In the genomic region with DNA sequence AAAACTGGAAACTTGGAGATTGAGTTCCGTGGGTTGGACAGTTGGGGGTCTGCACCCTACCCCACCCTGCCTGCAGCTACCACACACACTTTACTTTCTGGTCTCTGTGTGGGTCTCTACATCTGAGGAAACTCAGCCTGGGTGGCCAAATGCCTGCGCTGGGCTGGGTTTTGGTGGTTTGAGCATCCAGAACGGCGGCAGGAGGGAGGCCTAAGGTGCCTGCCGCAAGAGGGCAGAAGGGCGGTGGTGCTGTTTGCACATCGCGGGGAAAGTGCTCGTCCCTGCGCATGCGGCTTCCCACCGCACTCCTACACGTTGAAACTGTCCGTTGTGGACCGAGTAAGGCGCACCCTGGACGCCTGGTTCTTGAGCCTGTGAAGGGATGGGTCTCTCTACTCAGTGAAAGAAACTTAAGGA, we compare ENCODE assay signal across 9 mouse cellular contexts. TPM values are rescaled to one million over a fixed set of nuclear protein-coding genes. Genes with fewer than 3 reads are reported as not detected.
DNase-seq lines count a peak whose midpoint lies in the region; ATAC-seq and TF ChIP-seq lines count a peak whose summit lies in the region.
"Had no signal": no experiment of that assay in that cellular context is flagged by ENCODE, and none has a peak within 500 bp of the region (broad histone marks: within the 10 kb centered on the region; RNA-seq: fewer than 3 reads in every experiment).

No protein-coding gene starts in this region.

- peaks cover 7 to 22% of the 10 kb centered on the region in 2 experiments for H3K4me1 ChIP-seq in CH12.LX (ENCODE audit: control insufficient read depth in 1 of 2, insufficient read depth in 2 of 2)
- peaks cover 22% of the 10 kb centered on the region for H3K4me1 ChIP-seq in forebrain, embryonic 16.5 days (replicated peaks; ENCODE audit: control insufficient read depth, insufficient read depth, low read length)
- peaks cover 6% of the 10 kb centered on the region; the same call in 1 of the 2 replicates for H3K4me1 ChIP-seq in liver, postnatal 0 days (ENCODE audit: insufficient read depth)
- H3K4me1 ChIP-seq in thymus, adult 2 months (replicated peaks; ENCODE audit: control insufficient read depth, insufficient read depth, low read length), result no peaks in the 10 kb centered on the region

- peak; percentile 86 for DNase-seq in CH12.LX (ENCODE audit: extremely low read depth)
- DNase-seq in c-Kit-positive CD71-positive TER-119-positive erythroid progenitor cells, embryonic 14.5 days (ENCODE audit: low spot score), result peak; percentile 31
- peak; percentile 79 for DNase-seq in heart, postnatal 25 days (ENCODE audit: low spot score)
- DNase-seq in layer of hippocampus, adult 18-20 months (ENCODE audit: low spot score in 2 of 2), result peak; percentile 70 to 85
- DNase-seq in liver, postnatal 0 days, result peak; percentile 81
- peak; percentile 73 for DNase-seq in ovary, adult 18-20 months (ENCODE audit: low spot score)
- DNase-seq in thymus, adult 2 months, result peak; percentile 46

- peak overlapping the region; percentile 18 to 43 (median 38) for H3K4me3 ChIP-seq in CH12.LX (replicated peaks in 1 of 3; ENCODE audit: low read depth in 2 of 3, low read length in 2 of 3, poor library complexity in 1 of 3)
- H3K4me3 ChIP-seq in forebrain, embryonic 16.5 days (replicated peaks; ENCODE audit: low read length), result peak overlapping the region; percentile 46
- H3K4me3 ChIP-seq in liver, postnatal 0 days (ENCODE audit: low read depth, low read length), result peak overlapping the region; percentile 19; the same call in 1 of the 2 replicates
- no peak overlapping the region for H3K4me3 ChIP-seq in thymus, adult 2 months (ENCODE audit: control insufficient read depth, insufficient read depth, low read length)
- H3K4me3 ChIP-seq: erythroblast, embryonic 14.5 days had no signal

- ATAC-seq in forebrain, embryonic 16.5 days, result peak; percentile 64
- peak; percentile 64 for ATAC-seq in liver, postnatal 0 days

- no peaks in the 10 kb centered on the region for H3K79me2 ChIP-seq in CH12.LX (replicated peaks; ENCODE audit: control insufficient read depth, extremely low read depth, insufficient read depth, poor library complexity, severe bottlenecking)

- peaks cover 19% of the 10 kb centered on the region for H3K9me3 ChIP-seq in CH12.LX (replicated peaks; ENCODE audit: low read length)
- H3K9me3 ChIP-seq in forebrain, embryonic 16.5 days (ENCODE audit: control insufficient read depth, low read length), result no peaks in the 10 kb centered on the region
- H3K9me3 ChIP-seq in liver, postnatal 0 days (ENCODE audit: low read length), result peaks cover 9% of the 10 kb centered on the region; the same call in 1 of the 2 replicates

- under 1% methylated on average over 17 of the region's 17 CpGs for WGBS in forebrain, embryonic 16.5 days
- 1% methylated on average over 17 of the region's 17 CpGs for WGBS in liver, postnatal 0 days (ENCODE audit: insufficient replicate concordance)
- 6% methylated on average over 17 of the region's 17 CpGs for WGBS in thymus, adult 2 months

- H3K27ac ChIP-seq in CH12.LX (ENCODE audit: insufficient read depth, low read depth), result peak overlapping the region; percentile 72
- no peak overlapping the region for H3K27ac ChIP-seq in forebrain, embryonic 16.5 days (ENCODE audit: low read length)
- H3K27ac ChIP-seq in liver, postnatal 0 days (ENCODE audit: low read depth), result no peak overlapping the region
- H3K27ac ChIP-seq in thymus, adult 2 months (ENCODE audit: control insufficient read depth, insufficient read depth, low read length), result no peak overlapping the region

- in situ Hi-C loops in CH12.LX (cut with MboI; ENCODE audit: low pct_ligation_motif_present, low pct_unique_long_range_greater_than_20kb, low sequenced_read_pairs), result loop anchor here (5.0 kb wide), 1 partner anchor 97 kb away; no protein-coding TSS in a partner anchor

- intact Hi-C loops in heart, postnatal 25 days (cut with DNase I), result loop anchor here (2.0 to 10.0 kb wide), 2 partner anchors 113 to 445 kb away; a partner anchor contains a TSS

- peak; percentile 21 to 95; a peak in 3 of 4 replicates for TF ChIP-seq CTCF in CH12.LX (conservative IDR thresholded peaks at IDR 0.05 in 1 of 2, IDR thresholded peaks at IDR 0.05 in 1 of 2; ENCODE audit: low read depth in 2 of 2, low read length in 2 of 2)
- TF ChIP-seq CTCF in liver, postnatal 0 days (IDR thresholded peaks at IDR 0.05; ENCODE audit: low read depth), result peak; percentile 83
- no peak for TF ChIP-seq CTCF in thymus, adult 2 months (IDR thresholded peaks at IDR 0.05; ENCODE audit: borderline replicate concordance, control insufficient read depth, extremely low read depth, insufficient read depth, low read length, poor library complexity)

- peaks cover 0 to 2% of the 10 kb centered on the region in 2 experiments for H3K36me3 ChIP-seq in CH12.LX (replicated peaks in 1 of 2; ENCODE audit: control insufficient read depth in 1 of 2, insufficient read depth in 1 of 2, low read length in 1 of 2)
- no peaks in the 10 kb centered on the region for H3K36me3 ChIP-seq in forebrain, embryonic 16.5 days (ENCODE audit: control insufficient read depth, insufficient read depth)
- no peaks in the 10 kb centered on the region for H3K36me3 ChIP-seq in liver, postnatal 0 days (replicated peaks; ENCODE audit: insufficient read depth, low read length)
- no peaks in the 10 kb centered on the region for H3K36me3 ChIP-seq in thymus, adult 2 months (ENCODE audit: control insufficient read depth, insufficient read depth, low read length)

- peak; percentile 80 for TF ChIP-seq RAD21 in CH12.LX (IDR thresholded peaks at IDR 0.05; ENCODE audit: low read depth, low read length)

- peak overlapping the region; percentile 87 for H3K9ac ChIP-seq in CH12.LX (ENCODE audit: insufficient read depth, low read depth)
- peak overlapping the region; percentile 63 for H3K9ac ChIP-seq in forebrain, embryonic 16.5 days (replicated peaks; ENCODE audit: low read depth, low read length)
- no peak overlapping the region for H3K9ac ChIP-seq in liver, postnatal 0 days (replicated peaks)

- no peak; the same call in 1 of the 2 replicates for TF ChIP-seq EP300 in CH12.LX (IDR thresholded peaks at IDR 0.05; ENCODE audit: low read length)
- no peak for TF ChIP-seq EP300 in liver, postnatal 0 days (IDR thresholded peaks at IDR 0.05; ENCODE audit: low read depth)

- dilution Hi-C loops in CH12.LX (cut with MboI; ENCODE audit: extremely low pct_ligation_motif_present, extremely low pct_unique_long_range_greater_than_20kb, low sequenced_read_pairs), result no loop called here

- peaks cover 27% of the 10 kb centered on the region for H3K27me3 ChIP-seq in CH12.LX (replicated peaks)
- H3K27me3 ChIP-seq in forebrain, embryonic 16.5 days (replicated peaks; ENCODE audit: control insufficient read depth, insufficient read depth, low read length), result no peaks in the 10 kb centered on the region
- peaks cover 30% of the 10 kb centered on the region for H3K27me3 ChIP-seq in liver, postnatal 0 days (ENCODE audit: insufficient read depth, low read length)
- peaks cover 2% of the 10 kb centered on the region; the same call in 1 of the 2 replicates for H3K27me3 ChIP-seq in thymus, adult 2 months (ENCODE audit: control insufficient read depth, insufficient read depth, low read length)

- peak; percentile 80 for TF ChIP-seq POLR2A in CH12.LX (IDR thresholded peaks at IDR 0.05; ENCODE audit: low read depth, low read length)
- TF ChIP-seq POLR2A in thymus, adult 2 months (IDR thresholded peaks at IDR 0.05; ENCODE audit: control insufficient read depth, extremely low read depth, insufficient read depth, low read length, poor library complexity), result no peak

- peak overlapping the region; percentile 84 for H3K4me2 ChIP-seq in CH12.LX (ENCODE audit: insufficient read depth, low read depth, poor library complexity, severe bottlenecking)
- H3K4me2 ChIP-seq in forebrain, embryonic 16.5 days (ENCODE audit: low read length), result peak overlapping the region; percentile 75
- H3K4me2 ChIP-seq in liver, postnatal 0 days (ENCODE audit: low read depth, low read length), result peak overlapping the region; percentile 52; the same call in 1 of the 2 replicates

TF ChIP-seq in CH12.LX, 34 proteins besides CTCF, POLR2A, EP300 and RAD21 (continues in another document):
- no peak for TF ChIP-seq ZNF384 (IDR thresholded peaks at IDR 0.05; ENCODE audit: low read depth, low read length)
- no peak for TF ChIP-seq SIN3A (IDR thresholded peaks at IDR 0.05; ENCODE audit: low read length)
- TF ChIP-seq BHLHE40 (IDR thresholded peaks at IDR 0.05; ENCODE audit: low read depth, low read length), result no peak
- no peak; the same call in 1 of the 2 replicates for TF ChIP-seq HCFC1 (IDR thresholded peaks at IDR 0.05; ENCODE audit: low read depth, low read length)
- no peak for TF ChIP-seq ZKSCAN1 (IDR thresholded peaks at IDR 0.05; ENCODE audit: borderline replicate concordance, low read depth, low read length)
- TF ChIP-seq NELFE (IDR thresholded peaks at IDR 0.05; ENCODE audit: low read depth, low read length), result peak; percentile 81; the same call in 1 of the 2 replicates
- no peak for TF ChIP-seq USF1 (IDR thresholded peaks at IDR 0.05; ENCODE audit: low read depth, low read length)
- TF ChIP-seq TBP (conservative IDR thresholded peaks at IDR 0.05; ENCODE audit: low read depth, low read length), result peak; percentile 53; the same call in 1 of the 2 replicates
- no peak for TF ChIP-seq ZMIZ1 (IDR thresholded peaks at IDR 0.05; ENCODE audit: low read depth, low read length)
- TF ChIP-seq ELF1 (IDR thresholded peaks at IDR 0.05; ENCODE audit: low read depth, low read length), result peak; percentile 57; the same call in 1 of the 2 replicates
- peak; percentile 83; the same call in 1 of the 2 replicates for TF ChIP-seq MYC (IDR thresholded peaks at IDR 0.05; ENCODE audit: low read depth, low read length)

RNA-seq across cellular contexts. Expression of a gene that starts 32.8 kb away (rescaled TPM):
- total RNA-seq in CH12.LX (2012; rRNA removed), result 379 and 412 TPM in 2 replicates
- 264 and 274 TPM in 2 replicates for total RNA-seq in CH12.LX (2014; rRNA removed)
- polyA plus RNA-seq in CH12.LX (2012; ENCODE audit: insufficient read length, low read depth), result 280 and 294 TPM in 2 replicates
- polyA plus RNA-seq in forebrain, embryonic 16.5 days (2015; fragmentation: Nextera tagmentation; extraction: Ambion mirVana), result 10.2 and 11.3 TPM in 2 replicates
- total RNA-seq in heart, postnatal 25 days (2021), result 10 to 100 TPM; 11.4 to 13.0 TPM
- total RNA-seq in layer of hippocampus, adult 18-20 months (2021), result 1 to 10 TPM; 3.8 to 4.5 TPM
- 6.3 and 6.7 TPM in 2 replicates for polyA plus RNA-seq in liver, postnatal 0 days (2015; fragmentation: Nextera tagmentation; extraction: Ambion mirVana)
- 119 and 124 TPM in 2 replicates for polyA plus RNA-seq in thymus, adult 2 months (2012; rRNA removed)

RNA-seq across cellular contexts. Expression of a gene that starts 40.8 kb away (rescaled TPM):
- total RNA-seq in CH12.LX (2012; rRNA removed), result 9.6 and 13.8 TPM in 2 replicates
- 8.8 and 10.1 TPM in 2 replicates for total RNA-seq in CH12.LX (2014; rRNA removed)
- polyA plus RNA-seq in CH12.LX (2012; ENCODE audit: insufficient read length, low read depth), result 7.2 and 8.9 TPM in 2 replicates
- 74.6 and 92.8 TPM in 2 replicates for polyA plus RNA-seq in forebrain, embryonic 16.5 days (2015; fragmentation: Nextera tagmentation; extraction: Ambion mirVana)
- 10 to 100 TPM; 23.7 to 27.0 TPM for total RNA-seq in heart, postnatal 25 days (2021)
- total RNA-seq in layer of hippocampus, adult 18-20 months (2021), result 100 to 1,000 TPM; 173 to 181 TPM
- polyA plus RNA-seq in liver, postnatal 0 days (2015; fragmentation: Nextera tagmentation; extraction: Ambion mirVana), result 3.1 and 3.7 TPM in 2 replicates
- polyA plus RNA-seq in thymus, adult 2 months (2012; rRNA removed), result 5.7 and 7.3 TPM in 2 replicates
- polyA plus RNA-seq: erythroblast, embryonic 14.5 days had no signal

Comparison
In these comparisons a context has a peak if more than half of its experiments do, and no peak if none do; other contexts are left out.
1. DNase-seq: peak in every context shown above with its lines; median percentile 86 in CH12.LX; 81 in liver, postnatal 0 days; 79 in heart, postnatal 25 days; 78 in layer of hippocampus, adult 18-20 months; 73 in ovary, adult 18-20 months; 46 in thymus, adult 2 months; 31 in c-Kit-positive CD71-positive TER-119-positive erythroid progenitor cells, embryonic 14.5 days.